Mouse (Mus musculus) midbrain, embryonic 11.5 days (tissue): ENCODE data around the gene Rbpms2. TPM values are rescaled to one million over a fixed set of nuclear protein-coding genes. Genes with fewer than 3 reads are reported as not detected.

ENCODE experiments used
- ATAC-seq: fragments of 200-750 bp; cut with Nextera tagmentation; 2 replicates; pipeline ENCODE4 v1.8.0; 2017; ENCODE audit warnings: moderate TSS enrichment, moderate library complexity; ENCODE audit not compliant: low FRiP score
- DNase-seq: peaks from one replicate; pipeline ENCODE4 v3.0.0; 2015; ENCODE audit warnings: low spot score; ENCODE audit errors: missing footprints
- H3K27ac ChIP-seq: fragments of 300-500 bp; sonication (generic); 2 replicates; pipeline ENCODE4 v1.5.1; 2014; ENCODE audit warnings: low read depth, low read length
- H3K27me3 ChIP-seq: fragments of 300-500 bp; sonication (generic); 2 replicates; pipeline ENCODE4 v1.6.1; 2014; ENCODE audit warnings: mild to moderate bottlenecking, low read length, moderate library complexity, mixed read lengths; ENCODE audit not compliant: control insufficient read depth, insufficient read depth
- H3K36me3 ChIP-seq: fragments of 300-500 bp; sonication (generic); 2 replicates; pipeline ENCODE4 v1.6.1; 2014; ENCODE audit warnings: mild to moderate bottlenecking, low read length, moderate library complexity, mixed read lengths; ENCODE audit not compliant: control insufficient read depth, insufficient read depth
- H3K4me1 ChIP-seq: fragments of 300-500 bp; sonication (generic); 2 replicates; pipeline ENCODE4 v1.6.1; 2014; ENCODE audit warnings: low read length; ENCODE audit not compliant: control insufficient read depth, insufficient read depth
- H3K4me2 ChIP-seq: fragments of 300-500 bp; sonication (generic); 2 replicates; pipeline ENCODE4 v1.6.1; 2014; ENCODE audit warnings: mild to moderate bottlenecking, moderate library complexity
- H3K4me3 ChIP-seq: fragments of 300-500 bp; sonication (generic); 2 replicates; pipeline ENCODE4 v1.5.1; 2014; ENCODE audit warnings: low read depth, low read length
- H3K9ac ChIP-seq: fragments of 300-500 bp; sonication (generic); 2 replicates; pipeline ENCODE4 v1.6.1; 2014; ENCODE audit warnings: low read length
- H3K9me3 ChIP-seq: fragments of 300-500 bp; sonication (generic); 2 replicates; pipeline ENCODE4 v1.6.1; 2016; ENCODE audit warnings: low read length; ENCODE audit not compliant: control insufficient read depth
- WGBS: fragments of 180-500 bp; shearing (Covaris S2); extraction: QIAGEN DNeasy Blood & Tissue Kit; methylation state at CpG from one replicate; pipeline ENCODE4 v1.1.7; 2014; 5-methylcytosine and 5-hydroxymethylcytosine counted together
- polyA plus RNA-seq: library from polyadenylated mRNA; unstranded; fragments of >200 nt; fragmentation: Nextera tagmentation; extraction: Ambion mirVana; gene quantifications from 2 replicates; pipeline ENCODE4 v1.2.1, GENCODE M21; 2014

Rbpms2 gene
- polyA plus RNA-seq, 1 experiment from 2014 or later: 24.0 TPM

- H3K27me3 ChIP-seq: no peaks in the 10 kb centered on the region
- no peak overlapping the region for H3K4me2 ChIP-seq
- 93% methylated on average over 24 of the region's 24 CpGs for WGBS
- no peak overlapping the region for H3K4me3 ChIP-seq
- no peaks in the 10 kb centered on the region for H3K9me3 ChIP-seq
- ATAC-seq (no peak), DNase-seq (no peak)
- H3K9ac ChIP-seq: no peak overlapping the region
- H3K4me1 ChIP-seq: no peaks in the 10 kb centered on the region
- peaks cover 15% of the 10 kb centered on the region for H3K36me3 ChIP-seq
- no peak overlapping the region for H3K27ac ChIP-seq
Observed at GRCm38 (mm10) chr9:65703926-65704595, 74.6 kb downstream of the Rbpms2 start.

Other genes starting within 250 kb of the Rbpms2 start
- gene Kbtbd13, start 238.0 kb upstream of the Rbpms2 start, polyA plus RNA-seq: 0.16 and 0.36 TPM in 2 replicates
- gene Rasl12, start 231.1 kb upstream of the Rbpms2 start, polyA plus RNA-seq: 5.6 and 5.9 TPM in 2 replicates
- gene Slc51b, start 206.7 kb upstream of the Rbpms2 start, polyA plus RNA-seq: not detected in 2 replicates
- gene Mtfmt, start 193.9 kb upstream of the Rbpms2 start, polyA plus RNA-seq: 18.3 and 18.7 TPM in 2 replicates
- 122 and 125 TPM in 2 replicates for gene Spg21, start 168.7 kb upstream of the Rbpms2 start, polyA plus RNA-seq
- not detected in 2 replicates for gene Ankdd1a, start 109.5 kb upstream of the Rbpms2 start, polyA plus RNA-seq
- gene Plekho2, start 49.6 kb upstream of the Rbpms2 start, polyA plus RNA-seq: 8.2 and 9.0 TPM in 2 replicates
- gene Pif1, start 42.5 kb upstream of the Rbpms2 start, polyA plus RNA-seq: 12.0 and 13.6 TPM in 2 replicates
- gene Oaz2, start 38.4 kb downstream of the Rbpms2 start, polyA plus RNA-seq: 199 and 215 TPM in 2 replicates
- gene Zfp609, start 197.9 kb downstream of the Rbpms2 start, polyA plus RNA-seq: 7.4 and 7.6 TPM in 2 replicates